Mouse (Mus musculus) CH12.LX (cell line): ENCODE data around the gene Asic1. TPM values are rescaled to one million over a fixed set of nuclear protein-coding genes. Genes with fewer than 3 reads are reported as not detected.

Experiments
- DNase-seq: peaks from one replicate; pipeline ENCODE4 v3.0.0-alpha.2; 2013; ENCODE audit errors: extremely low read depth
- H3K27ac ChIP-seq: 2 replicates; pipeline ENCODE4 v1.5.1; 2012; ENCODE audit warnings: low read depth, mild to moderate bottlenecking, control low read depth, moderate library complexity; ENCODE audit not compliant: insufficient read depth
- H3K27me3 ChIP-seq: replicated peaks from 2 replicates; pipeline ENCODE3; 2012; ENCODE audit warnings: inconsistent platforms
- H3K36me3 ChIP-seq, 2 experiments: replicated peaks in 1 of 2; 2 replicates each; pipeline versions ENCODE3 to v1.6.1; 2012; ENCODE audit warnings: inconsistent platforms in 1 of 2, low read length in 1 of 2, mild to moderate bottlenecking in 1 of 2, mixed read lengths in 1 of 2, moderate library complexity in 1 of 2; ENCODE audit not compliant: control insufficient read depth in 1 of 2, insufficient read depth in 1 of 2
- H3K4me1 ChIP-seq, 2 experiments: 2 replicates each; pipeline ENCODE4 v1.6.1; 2012; ENCODE audit warnings: inconsistent platforms in 1 of 2, moderate library complexity in 1 of 2; ENCODE audit not compliant: insufficient read depth in 2 of 2, control insufficient read depth in 1 of 2
- H3K4me2 ChIP-seq: 2 replicates; pipeline ENCODE4 v1.6.1; 2012; ENCODE audit warnings: low read depth, mild to moderate bottlenecking, control low read depth; ENCODE audit not compliant: poor library complexity, insufficient read depth, severe bottlenecking
- H3K4me3 ChIP-seq, 3 experiments: fragments of 150-350 bp in 1 of 3; sonication (generic) in 1 of 3; replicated peaks in 1 of 3; 2 replicates each; pipeline versions ENCODE3 to v1.5.1; 2011 to 2012; ENCODE audit warnings: low read depth in 2 of 3, low read length in 2 of 3, mild to moderate bottlenecking in 2 of 3, moderate library complexity in 2 of 3, control low read depth in 1 of 3, improper control_type of control experiment in 1 of 3, inconsistent platforms in 1 of 3, mixed read lengths in 1 of 3; ENCODE audit not compliant: poor library complexity in 1 of 3
- H3K79me2 ChIP-seq: replicated peaks from 2 replicates; pipeline ENCODE4 v1.6.1; 2012; ENCODE audit warnings: mild to moderate bottlenecking, moderate library complexity; ENCODE audit not compliant: control insufficient read depth, poor library complexity, insufficient read depth, severe bottlenecking; ENCODE audit errors: extremely low read depth
- H3K9ac ChIP-seq: 2 replicates; pipeline ENCODE4 v1.6.1; 2012; ENCODE audit warnings: low read depth, mild to moderate bottlenecking, control low read depth, moderate library complexity; ENCODE audit not compliant: insufficient read depth
- H3K9me3 ChIP-seq: replicated peaks from 2 replicates; pipeline ENCODE3; 2012; ENCODE audit warnings: low read length, inconsistent platforms, mixed read lengths
- CHD2 ChIP-seq: IDR thresholded peaks from 2 replicates; pipeline ENCODE4 v1.6.1; 2011; ENCODE audit warnings: low read length, improper control_type of control experiment
- E2F4 ChIP-seq: IDR thresholded peaks from 2 replicates; pipeline ENCODE4 v1.6.1; 2011; ENCODE audit warnings: low read depth, low read length, improper control_type of control experiment; ENCODE audit not compliant: insufficient replicate concordance
- EP300 ChIP-seq: IDR thresholded peaks from 2 replicates; pipeline ENCODE4 v1.6.1; 2011; ENCODE audit warnings: low read length, improper control_type of control experiment
- ETS1 ChIP-seq: conservative IDR thresholded peaks from 2 replicates; pipeline ENCODE4 v1.6.1; 2012; ENCODE audit warnings: low read depth, mild to moderate bottlenecking, inconsistent platforms, low read length, improper control_type of control experiment, moderate library complexity
- JUND ChIP-seq: conservative IDR thresholded peaks from 2 replicates; pipeline ENCODE4 v1.6.1; 2011; ENCODE audit warnings: low read depth, low read length, improper control_type of control experiment
- MAX ChIP-seq: IDR thresholded peaks from 2 replicates; pipeline ENCODE4 v1.6.1; 2011; ENCODE audit warnings: low read length, improper control_type of control experiment
- MXI1 ChIP-seq: IDR thresholded peaks from 2 replicates; pipeline ENCODE4 v1.6.1; 2011; ENCODE audit warnings: mild to moderate bottlenecking, low read depth, low read length, improper control_type of control experiment
- MYC ChIP-seq: IDR thresholded peaks from 2 replicates; pipeline ENCODE4 v1.6.1; 2011; ENCODE audit warnings: low read depth, mild to moderate bottlenecking, improper control_type of control experiment, low read length
- NELFE ChIP-seq: IDR thresholded peaks from 2 replicates; pipeline ENCODE4 v1.6.1; 2011; ENCODE audit warnings: low read depth, low read length, improper control_type of control experiment
- PAX5 ChIP-seq: IDR thresholded peaks from 2 replicates; pipeline ENCODE4 v1.6.1; 2012; ENCODE audit warnings: low read length, inconsistent platforms, mixed read lengths
- POLR2A ChIP-seq: IDR thresholded peaks from 2 replicates; pipeline ENCODE4 v1.6.1; 2011; ENCODE audit warnings: low read depth, mild to moderate bottlenecking, improper control_type of control experiment, low read length
- POLR2AphosphoS2 ChIP-seq: IDR thresholded peaks from 2 replicates; pipeline ENCODE4 v1.6.1; 2011; ENCODE audit warnings: low read depth, low read length, improper control_type of control experiment
- RAD21 ChIP-seq: IDR thresholded peaks from 2 replicates; pipeline ENCODE4 v1.6.1; 2011; ENCODE audit warnings: low read depth, mild to moderate bottlenecking, low read length, improper control_type of control experiment, moderate library complexity
- SIN3A ChIP-seq: IDR thresholded peaks from 2 replicates; pipeline ENCODE4 v1.6.1; 2012; ENCODE audit warnings: low read length, improper control_type of control experiment, inconsistent platforms
- SMC3 ChIP-seq: IDR thresholded peaks from 2 replicates; pipeline ENCODE4 v1.6.1; 2011; ENCODE audit warnings: low read depth, low read length, improper control_type of control experiment
- TBP ChIP-seq: conservative IDR thresholded peaks from 2 replicates; pipeline ENCODE4 v1.6.1; 2011; ENCODE audit warnings: low read depth, low read length, improper control_type of control experiment
- USF2 ChIP-seq: conservative IDR thresholded peaks from 2 replicates; pipeline ENCODE4 v1.6.1; 2011; ENCODE audit warnings: low read depth, low read length, improper control_type of control experiment
- ZC3H11A ChIP-seq: IDR thresholded peaks from 2 replicates; pipeline ENCODE4 v1.6.1; 2012; ENCODE audit warnings: low read depth, mild to moderate bottlenecking, inconsistent platforms, low read length, improper control_type of control experiment
- ZKSCAN1 ChIP-seq: IDR thresholded peaks from 2 replicates; pipeline ENCODE4 v1.6.1; 2012; ENCODE audit warnings: low read depth, inconsistent platforms, low read length, improper control_type of control experiment, borderline replicate concordance
- ZNF384 ChIP-seq: IDR thresholded peaks from 2 replicates; pipeline ENCODE4 v1.6.1; 2012; ENCODE audit warnings: low read depth, low read length, improper control_type of control experiment, inconsistent platforms
- dilution Hi-C: fragments of 300-500 bp; cut with MboI; formaldehyde crosslinking; loops from 2 replicates; pipeline ENCODE4 v1.14.3; 2020; ENCODE audit warnings: low sequenced_read_pairs; ENCODE audit not compliant: extremely low pct_unique_long_range_greater_than_20kb, extremely low pct_ligation_motif_present
- in situ Hi-C: fragments of 300-500 bp; cut with MboI; formaldehyde crosslinking; loops from 3 replicates; pipeline ENCODE4 v1.14.3; 2019; ENCODE audit warnings: low sequenced_read_pairs, low pct_ligation_motif_present, low pct_unique_long_range_greater_than_20kb, mixed read lengths
- polyA plus RNA-seq: library from polyadenylated mRNA; unstranded; fragments of >175 nt; gene quantifications from 2 replicates; pipeline ENCODE4 v1.2.1, GENCODE M21; 2012; ENCODE audit warnings: low read depth; ENCODE audit not compliant: insufficient read length
- total RNA-seq, 2 experiments: library from RNA; depleted of rRNA; stranded (reverse); fragments of 300-350 nt in 1 of 2; fragments of >200 nt in 1 of 2; gene quantifications; 2 replicates each; pipeline ENCODE4 v1.2.3; 2012 to 2014

The Asic1 gene
- total and polyA plus RNA-seq, 3 experiments: 0.47 to 0.94 TPM; not detected in 1

DNA sequence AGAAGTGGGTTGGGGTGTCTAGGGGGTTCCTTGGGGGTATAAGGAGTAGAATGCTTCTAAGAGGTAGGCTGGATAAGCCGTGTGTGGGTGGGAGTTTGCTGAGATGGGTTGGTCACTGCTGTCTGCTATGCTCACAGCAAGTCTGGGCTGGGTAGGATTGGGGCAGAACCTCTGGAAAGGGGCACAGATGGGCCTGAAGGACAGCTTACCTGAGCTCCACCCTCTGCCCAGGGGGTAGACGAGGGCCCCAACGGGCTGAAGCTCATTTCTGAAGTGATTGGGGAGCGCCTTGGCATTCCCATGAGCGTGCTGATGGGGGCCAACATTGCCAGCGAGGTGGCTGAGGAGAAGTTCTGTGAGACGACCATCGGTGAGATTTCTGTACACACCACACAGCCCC lies 49.7 kb downstream of the Asic1 start:
- no peak for DNase-seq
- H3K4me1 ChIP-seq: peaks cover 4 to 17% of the 10 kb centered on the region in 2 experiments; a peak in 2 of 4 replicates
- TF ChIP-seq ETS1 (no peak), E2F4 (no peak), PAX5 (no peak), ZKSCAN1 (no peak), MAX (no peak), RAD21 (no peak), NELFE (no peak), SMC3 (no peak), EP300 (no peak), JUND (no peak), USF2 (no peak), POLR2AphosphoS2 (no peak), TBP (no peak), SIN3A (no peak)
- TF ChIP-seq, all 38 proteins: peak for 0
- Histone ChIP-seq H3K27ac (no peak overlapping the region), H3K9ac (no peak overlapping the region), H3K27me3 (no peaks in the 10 kb centered on the region), H3K4me3 (no peak overlapping the region), H3K4me2 (no peak overlapping the region), H3K79me2 (no peaks in the 10 kb centered on the region), H3K9me3 (no peaks in the 10 kb centered on the region), H3K36me3 (peaks cover 0 to 73% of the 10 kb centered on the region in 2 experiments)
- in situ Hi-C loops: no loop called here
- dilution Hi-C loops: no loop called here

DNA sequence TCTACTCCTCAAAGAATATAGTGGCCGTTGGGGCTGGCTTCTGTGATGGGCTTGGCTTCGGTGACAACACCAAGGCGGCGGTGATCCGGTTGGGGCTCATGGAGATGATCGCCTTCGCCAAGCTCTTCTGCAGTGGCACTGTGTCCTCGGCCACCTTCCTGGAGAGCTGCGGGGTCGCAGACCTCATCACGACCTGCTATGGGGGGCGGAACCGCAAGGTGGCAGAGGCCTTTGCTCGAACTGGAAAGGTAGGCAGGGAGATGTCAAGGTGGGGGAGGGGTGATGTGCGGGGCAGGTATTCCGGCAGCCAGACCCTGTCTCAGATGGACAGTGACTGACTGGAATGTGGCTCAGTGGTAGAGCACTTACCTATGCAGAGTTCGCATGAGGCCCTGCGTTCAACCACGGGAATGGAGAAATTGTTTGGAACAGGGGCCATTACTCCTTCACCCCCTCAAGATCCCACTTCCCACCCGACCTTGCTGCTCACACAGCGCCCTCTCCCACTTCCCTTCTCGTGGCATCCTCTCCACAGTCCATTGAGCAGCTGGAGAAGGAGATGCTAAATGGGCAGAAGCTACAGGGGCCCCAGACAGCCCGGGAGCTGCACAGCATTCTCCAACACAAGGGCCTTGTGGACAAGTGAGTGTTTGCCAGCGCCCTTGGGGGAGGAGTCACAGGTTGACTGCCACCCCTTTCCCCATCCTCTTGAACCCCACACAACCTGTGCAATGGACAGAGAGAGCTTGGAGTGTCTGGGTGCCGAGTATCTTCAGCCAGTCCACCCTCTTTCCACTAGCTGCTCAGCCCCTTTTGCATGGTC lies 52.0 kb downstream of the Asic1 start:
- in situ Hi-C loops: no loop called here
- peaks cover 11% of the 10 kb centered on the region; the same call in 1 of the 2 replicates for H3K79me2 ChIP-seq
- H3K9me3 ChIP-seq: no peaks in the 10 kb centered on the region
- no peak for TF ChIP-seq POLR2A
- no peak for TF ChIP-seq CHD2
- TF ChIP-seq ZNF384: no peak
- TF ChIP-seq SIN3A: no peak
- TF ChIP-seq MYC: no peak
- TF ChIP-seq MAX: no peak
- TF ChIP-seq MXI1: no peak
- TF ChIP-seq SMC3: no peak
- TF ChIP-seq ZC3H11A: no peak
- TF ChIP-seq PAX5: no peak
- no peak overlapping the region for H3K9ac ChIP-seq
- H3K27me3 ChIP-seq: no peaks in the 10 kb centered on the region
- no peak for DNase-seq
- H3K27ac ChIP-seq: no peak overlapping the region
- H3K4me3 ChIP-seq: no peak overlapping the region
- peaks cover 4 to 17% of the 10 kb centered on the region in 2 experiments; a peak in 2 of 4 replicates for H3K4me1 ChIP-seq
- peaks cover 0 to 55% of the 10 kb centered on the region in 2 experiments for H3K36me3 ChIP-seq
- dilution Hi-C loops: no loop called here
- H3K4me2 ChIP-seq: no peak overlapping the region
